Mouse (Mus musculus) liver, embryonic 15.5 days (tissue): Measurements from ENCODE around the gene Thap8. TPM values are rescaled to one million over a fixed set of nuclear protein-coding genes. Genes with fewer than 3 reads are reported as not detected.
A peak's percentile ranks its signal among the peaks of the same experiment; 100 is the strongest.
"Not testable (repeated sequence)": the region's sequence is repeated elsewhere in the genome, so short reads cannot be mapped to it uniquely, and the experiment has no call there.

ENCODE experiments used
- ATAC-seq: fragments of 200-750 bp; cut with Nextera tagmentation; 2 replicates; pipeline ENCODE4 v1.8.0; 2017; ENCODE audit warnings: moderate number of reproducible peaks, mild to moderate bottlenecking, moderate library complexity; ENCODE audit not compliant: insufficient read depth
- H3K27ac ChIP-seq: fragments of 300-500 bp; sonication (generic); replicated peaks from 2 replicates; pipeline ENCODE4 v1.5.1; 2015; ENCODE audit warnings: mild to moderate bottlenecking, inconsistent platforms
- H3K27me3 ChIP-seq: fragments of 300-500 bp; sonication (generic); 2 replicates; pipeline ENCODE4 v1.6.1; 2015; ENCODE audit warnings: mild to moderate bottlenecking, inconsistent platforms
- H3K36me3 ChIP-seq: fragments of 300-500 bp; sonication (generic); replicated peaks from 2 replicates; pipeline ENCODE4 v1.6.1; 2015; ENCODE audit warnings: moderate library complexity, mild to moderate bottlenecking, inconsistent platforms
- H3K4me1 ChIP-seq: fragments of 300-500 bp; sonication (generic); replicated peaks from 2 replicates; pipeline ENCODE4 v1.6.1; 2015; ENCODE audit warnings: inconsistent platforms
- H3K4me2 ChIP-seq: fragments of 300-500 bp; sonication (generic); 2 replicates; pipeline ENCODE4 v1.6.1; 2015; ENCODE audit warnings: moderate library complexity, mild to moderate bottlenecking, inconsistent platforms
- H3K4me3 ChIP-seq: fragments of 300-500 bp; sonication (generic); replicated peaks from 2 replicates; pipeline ENCODE4 v1.5.1; 2015; ENCODE audit warnings: mild to moderate bottlenecking, inconsistent platforms
- H3K9ac ChIP-seq: fragments of 300-500 bp; sonication (generic); 2 replicates; pipeline ENCODE4 v1.6.1; 2015; ENCODE audit warnings: moderate library complexity, mild to moderate bottlenecking, inconsistent platforms
- H3K9me3 ChIP-seq: fragments of 300-500 bp; sonication (generic); replicated peaks from 2 replicates; pipeline ENCODE4 v1.6.1; 2016; ENCODE audit warnings: inconsistent platforms
- WGBS: fragments of 180-500 bp; shearing (Covaris S2); methylation state at CpG from one replicate; pipeline ENCODE4 v1.1.7; 2015; ENCODE audit warnings: mixed read lengths; ENCODE audit not compliant: insufficient replicate concordance; 5-methylcytosine and 5-hydroxymethylcytosine counted together
- polyA plus RNA-seq: library from polyadenylated mRNA; unstranded; fragments of >200 nt; fragmentation: Nextera tagmentation; extraction: Ambion mirVana; gene quantifications from 2 replicates; pipeline ENCODE4 v1.2.1, GENCODE M21; 2015

Thap8 gene
- polyA plus RNA-seq: 0.17 TPM in 2 replicates

GRCm38 (mm10) chr7:30279951-30280669 lies at the start of gene Thap8, which contains the start of gene Wdr62:
TSS of gene Thap8 (plus strand) at chr7:30280094.
TSS of gene Wdr62 (minus strand) at chr7:30280419.
- Histone ChIP-seq H3K4me1 (peaks cover 33% of the 10 kb centered on the region), H3K27me3 (no peaks in the 10 kb centered on the region), H3K27ac (peak within 1 kb of the TSS; percentile 98), H3K9ac (peak within 1 kb of the TSS; percentile 70), H3K36me3 (no peaks in the 10 kb centered on the region), H3K4me2 (peak within 1 kb of the TSS; percentile 95), H3K4me3 (peak within 1 kb of the TSS; percentile 79), H3K9me3 (no peaks in the 10 kb centered on the region)
- WGBS: under 1% methylated on average over 49 of the region's 49 CpGs
- peak; percentile 91 for ATAC-seq

GRCm38 (mm10) chr7:30231328-30231668 lies 48.6 kb upstream of the Thap8 start:
- Histone ChIP-seq H3K27ac (peak overlapping the region; percentile 61; the same call in 1 of the 2 replicates), H3K9ac (peak overlapping the region; percentile 59), H3K4me3 (peak overlapping the region; percentile 75), H3K9me3 (no peaks in the 10 kb centered on the region), H3K27me3 (no peaks in the 10 kb centered on the region), H3K36me3 (peaks cover 20% of the 10 kb centered on the region), H3K4me2 (peak overlapping the region; percentile 95), H3K4me1 (peaks cover 25% of the 10 kb centered on the region)
- 0% methylated on average over 14 of the region's 16 CpGs for WGBS
- peak; percentile 20; the same call in 1 of the 2 replicates for ATAC-seq

GRCm38 (mm10) chr7:30231669-30232454 lies 48.0 kb upstream of the Thap8 start, which contains the start of the genes Polr2i and Tbcb:
TSS of gene Polr2i (plus strand) at chr7:30231948.
TSS of gene Tbcb (minus strand) at chr7:30232272.
- Histone ChIP-seq H3K27me3 (no peaks in the 10 kb centered on the region), H3K9me3 (no peaks in the 10 kb centered on the region), H3K4me2 (peak within 1 kb of the TSS; percentile 95), H3K4me1 (peaks cover 25% of the 10 kb centered on the region), H3K36me3 (peaks cover 14% of the 10 kb centered on the region), H3K27ac (peak within 1 kb of the TSS; percentile 92), H3K9ac (peak within 1 kb of the TSS; percentile 67), H3K4me3 (peak within 1 kb of the TSS; percentile 75)
- peak; percentile 91 for ATAC-seq
- WGBS: under 1% methylated on average over 67 of the region's 67 CpGs

- ATAC-seq: peak; percentile 9; the same call in 1 of the 2 replicates
- 4% methylated on average over 24 of the region's 24 CpGs for WGBS
- peak overlapping the region; percentile 75 for H3K4me3 ChIP-seq
- H3K9ac ChIP-seq: peak overlapping the region; percentile 67
- peaks cover 25% of the 10 kb centered on the region for H3K4me1 ChIP-seq
- H3K36me3 ChIP-seq: peaks cover 14% of the 10 kb centered on the region
- peak overlapping the region; percentile 92 for H3K27ac ChIP-seq
- H3K9me3 ChIP-seq: no peaks in the 10 kb centered on the region
- no peaks in the 10 kb centered on the region for H3K27me3 ChIP-seq
- peak overlapping the region; percentile 95 for H3K4me2 ChIP-seq
Observed at GRCm38 (mm10) chr7:30232631-30233148, 47.2 kb upstream of the Thap8 start.

GRCm38 (mm10) chr7:30233387-30233786 lies 46.5 kb upstream of the Thap8 start:
- ATAC-seq: no peak
- WGBS: 83% methylated on average over 20 of the region's 20 CpGs
- peak overlapping the region; percentile 95 for H3K4me2 ChIP-seq
- H3K4me1 ChIP-seq: peaks cover 25% of the 10 kb centered on the region
- peaks cover 11% of the 10 kb centered on the region for H3K36me3 ChIP-seq
- no peak overlapping the region for H3K27ac ChIP-seq
- H3K9ac ChIP-seq: no peak overlapping the region
- no peaks in the 10 kb centered on the region for H3K27me3 ChIP-seq
- no peaks in the 10 kb centered on the region for H3K9me3 ChIP-seq
- H3K4me3 ChIP-seq: peak overlapping the region; percentile 75

GRCm38 (mm10) chr7:30234276-30234858 lies 45.5 kb upstream of the Thap8 start:
- H3K4me1 ChIP-seq: peaks cover 25% of the 10 kb centered on the region
- peaks cover 11% of the 10 kb centered on the region for H3K36me3 ChIP-seq
- H3K9me3 ChIP-seq: no peaks in the 10 kb centered on the region
- no peak overlapping the region for H3K4me2 ChIP-seq
- WGBS: 84% methylated on average over 15 of the region's 15 CpGs
- H3K27me3 ChIP-seq: no peaks in the 10 kb centered on the region
- no peak overlapping the region for H3K27ac ChIP-seq
- no peak overlapping the region for H3K4me3 ChIP-seq
- H3K9ac ChIP-seq: no peak overlapping the region
- ATAC-seq: no peak

GRCm38 (mm10) chr7:30235091-30235490 lies 44.8 kb upstream of the Thap8 start:
- no peaks in the 10 kb centered on the region for H3K27me3 ChIP-seq
- WGBS: 78% methylated on average over 8 of the region's 8 CpGs
- peaks cover 25% of the 10 kb centered on the region for H3K4me1 ChIP-seq
- H3K4me3 ChIP-seq: no peak overlapping the region
- no peaks in the 10 kb centered on the region for H3K9me3 ChIP-seq
- H3K4me2 ChIP-seq: no peak overlapping the region
- no peak for ATAC-seq
- no peak overlapping the region for H3K9ac ChIP-seq
- H3K36me3 ChIP-seq: peaks cover 17% of the 10 kb centered on the region
- no peak overlapping the region for H3K27ac ChIP-seq

- Histone ChIP-seq H3K9ac (no peak within 1 kb of the TSS), H3K4me3 (no peak within 1 kb of the TSS), H3K4me1 (peaks cover 23% of the 10 kb centered on the region), H3K9me3 (no peaks in the 10 kb centered on the region), H3K36me3 (peaks cover 22% of the 10 kb centered on the region), H3K27me3 (no peaks in the 10 kb centered on the region), H3K4me2 (no peak within 1 kb of the TSS), H3K27ac (no peak within 1 kb of the TSS)
- 67% methylated on average over 4 of the region's 4 CpGs for WGBS
- no peak for ATAC-seq
Observed at GRCm38 (mm10) chr7:30235625-30236024, 44.3 kb upstream of the Thap8 start, which contains the start of gene Ovol3. TSS of gene Ovol3 (minus strand) at chr7:30235725.

- not testable (repeated sequence) for H3K27ac ChIP-seq, H3K4me2 ChIP-seq, H3K9ac ChIP-seq, H3K4me3 ChIP-seq, H3K27me3 ChIP-seq, H3K9me3 ChIP-seq, ATAC-seq
- peaks cover 13% of the 10 kb centered on the region for H3K4me1 ChIP-seq
- peaks cover 40% of the 10 kb centered on the region for H3K36me3 ChIP-seq
- 63% methylated on average over 3 of the region's 3 CpGs for WGBS
Observed at GRCm38 (mm10) chr7:30237374-30237773, 42.5 kb upstream of the Thap8 start.

- Histone ChIP-seq H3K4me3 (no peak overlapping the region), H3K4me1 (peaks cover 4% of the 10 kb centered on the region; the same call in 1 of the 2 replicates), H3K36me3 (peaks cover 58% of the 10 kb centered on the region), H3K27me3 (no peaks in the 10 kb centered on the region), H3K4me2 (no peak overlapping the region), H3K9me3 (no peaks in the 10 kb centered on the region), H3K9ac (no peak overlapping the region), H3K27ac (no peak overlapping the region)
- 74% methylated on average over 12 of the region's 12 CpGs for WGBS
- no peak for ATAC-seq
Observed at GRCm38 (mm10) chr7:30251956-30252954, 27.6 kb upstream of the Thap8 start.
